Mouse (Mus musculus) monocyte, adult 5-6 weeks (primary cell): ENCODE data around the gene Gm156. TPM values are rescaled to one million over a fixed set of nuclear protein-coding genes. Genes with fewer than 3 reads are reported as not detected.
"Not testable (repeated sequence)": the region's sequence is repeated elsewhere in the genome, so short reads cannot be mapped to it uniquely, and the experiment has no call there.

Experiments used
- ATAC-seq: fragments of 153-309, 156-312 bp; replicated peaks from 2 replicates; pipeline ENCODE4 v1.8.0; 2017; ENCODE audit warnings: mild to moderate bottlenecking; ENCODE audit not compliant: low TSS enrichment, insufficient number of reproducible peaks, severe bottlenecking, poor library complexity, low FRiP score
- total RNA-seq: library from RNA; stranded (forward); fragments of 200-1000, 200-491, 200-594 nt; gene quantifications from 3 replicates; pipeline ENCODE4 v1.2.3, GENCODE M21; 2017

The Gm156 gene
- total RNA-seq = not detected in 3 replicates

DNA sequence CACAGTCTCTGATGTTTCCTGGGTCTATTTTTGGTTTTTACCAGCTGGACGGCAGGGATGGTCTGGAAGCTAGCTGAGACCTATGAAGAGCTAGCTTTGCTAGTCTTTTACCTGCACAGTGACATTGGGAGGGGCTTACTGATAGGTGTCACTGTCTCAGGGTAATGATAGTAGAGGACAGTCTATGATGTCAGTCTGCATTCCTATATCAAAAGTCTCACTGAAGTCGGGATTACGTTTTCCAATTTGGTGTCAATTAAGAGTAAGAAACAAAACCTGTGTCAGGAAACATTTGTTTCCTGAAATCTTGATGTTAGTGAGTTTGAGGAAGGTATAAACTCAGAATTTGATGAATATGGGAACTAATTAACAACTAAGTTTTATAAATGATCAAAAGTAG is at the start of gene Gm156:
Gm156 (minus strand) TSS at position 101 of the 400 bp plus-strand sequence.
- ATAC-seq = not testable (repeated sequence)

DNA sequence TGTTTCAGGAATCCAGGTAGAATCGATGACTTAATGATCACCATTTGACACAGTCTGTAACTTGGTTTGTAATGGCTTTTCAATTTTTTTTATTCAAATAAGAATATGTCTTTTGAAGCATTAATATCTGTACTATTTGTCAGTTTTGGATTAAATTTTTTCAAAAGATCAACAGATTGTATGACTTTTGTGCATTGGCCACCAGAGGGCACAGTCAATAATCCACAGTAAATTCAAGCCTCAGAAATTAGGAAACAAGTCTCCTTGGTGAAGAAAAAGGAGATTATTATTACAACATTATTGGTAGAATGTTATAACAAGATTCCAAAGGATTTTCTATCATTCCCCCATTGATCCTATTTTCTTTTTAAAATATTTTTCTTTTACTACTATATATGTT is 41.5 kb upstream of the Gm156 start:
- ATAC-seq = no peak

DNA sequence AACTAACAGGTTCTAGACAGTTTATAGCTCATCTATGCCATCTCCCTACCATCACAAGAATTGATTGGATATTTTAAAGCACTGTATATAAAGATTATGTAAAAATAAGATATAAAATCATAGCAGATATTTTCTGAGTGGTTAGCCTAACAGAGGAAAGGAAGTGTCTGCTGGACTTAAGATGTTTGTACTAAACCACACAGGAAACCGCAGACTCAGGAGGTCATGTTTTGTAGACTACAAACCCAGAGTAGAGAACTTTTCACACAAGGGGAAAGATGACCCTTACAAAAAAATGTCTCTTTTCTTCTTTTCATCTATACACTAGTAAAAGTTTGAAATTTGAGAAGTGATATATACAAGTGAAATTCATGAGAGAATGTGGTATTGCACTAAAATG is 39.9 kb upstream of the Gm156 start:
- no peak for ATAC-seq

DNA sequence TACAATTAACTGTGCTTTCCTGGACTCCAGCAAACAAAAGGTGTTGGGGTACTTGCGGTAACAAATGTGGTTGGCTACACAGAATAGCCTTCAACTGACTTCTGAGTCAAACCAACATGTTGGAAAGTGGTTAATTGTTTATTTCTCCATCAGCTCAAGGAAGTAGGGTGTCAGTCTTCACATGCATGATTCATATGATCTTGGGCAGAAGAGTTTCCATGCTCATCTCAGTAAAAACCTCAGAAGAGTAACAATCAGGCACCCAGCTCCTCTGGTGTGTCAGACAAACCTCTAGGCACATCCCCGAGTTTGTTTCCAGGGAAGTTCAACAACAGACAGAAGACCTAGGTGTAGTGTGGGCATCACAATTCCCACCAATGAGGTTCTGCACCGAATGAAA is 33.7 kb upstream of the Gm156 start:
- ATAC-seq = 0 out of 2 replicates have a peak, but pooled peaks have one; percentile 31

DNA sequence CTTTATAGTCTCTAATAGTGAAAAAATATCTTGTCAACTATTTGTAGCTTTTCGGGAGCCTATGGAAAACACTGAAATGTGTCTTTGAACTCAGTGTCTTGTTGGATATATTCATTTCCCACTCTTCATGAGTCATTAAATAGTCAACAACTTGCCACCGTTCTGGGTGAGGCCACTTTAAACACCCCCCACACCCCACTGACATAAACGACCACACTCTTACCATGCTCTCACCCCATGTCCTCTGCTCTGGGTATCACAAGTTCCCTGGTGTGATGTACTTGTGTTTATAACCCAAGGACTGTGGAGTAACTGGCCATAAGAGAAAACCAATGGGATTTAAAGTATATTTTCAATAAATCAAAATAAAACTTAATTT is 36.4 kb downstream of the Gm156 start:
- ATAC-seq = peak; percentile 82

DNA sequence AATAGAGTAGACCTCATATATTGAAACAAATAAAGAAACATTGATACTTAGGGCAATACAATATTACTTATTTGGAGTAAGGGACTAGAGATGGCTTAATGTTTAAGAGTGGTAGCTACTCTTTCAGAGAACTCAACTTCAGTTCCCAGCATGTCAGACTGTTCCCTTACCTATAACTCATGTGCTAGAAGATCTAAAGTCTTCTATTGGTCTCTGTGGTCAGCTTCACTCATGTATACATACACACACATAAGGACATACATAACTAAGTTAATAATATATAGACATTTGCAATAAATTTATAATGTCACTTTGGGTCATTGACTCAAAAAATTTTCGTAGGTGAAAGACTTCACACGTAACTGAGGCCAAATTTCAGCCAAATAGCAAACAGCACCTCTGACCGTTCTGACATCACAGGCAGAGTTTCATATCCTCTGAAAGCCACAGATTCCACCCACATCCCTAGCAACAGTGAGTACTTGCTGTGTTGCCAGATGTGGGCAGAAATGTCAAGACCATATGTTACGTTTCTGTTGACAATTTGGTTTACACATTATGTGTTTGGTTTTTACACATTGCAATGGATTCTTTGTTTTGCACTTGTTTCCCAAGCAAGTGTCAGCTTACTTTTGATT is 36.9 kb downstream of the Gm156 start:
- peak; percentile 93 for ATAC-seq

DNA sequence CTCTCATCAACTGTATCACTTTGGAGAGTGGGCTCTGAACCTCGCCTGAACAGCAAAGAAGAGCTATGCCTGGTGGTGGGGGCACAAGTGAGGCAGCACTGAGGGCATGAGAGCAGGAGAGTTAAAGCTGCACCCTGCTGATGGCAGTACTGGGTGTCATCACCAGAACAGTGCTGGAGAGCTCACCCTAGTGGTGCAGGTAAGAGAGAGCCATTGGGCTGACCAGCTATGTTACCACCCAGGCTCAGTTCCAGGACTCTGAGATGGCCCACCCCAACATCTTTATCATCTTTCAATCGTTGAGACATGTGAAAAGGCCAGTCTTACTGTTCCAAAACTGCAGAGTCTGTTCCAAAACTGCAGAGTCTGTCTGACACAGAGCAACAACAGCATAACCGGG is 37.9 kb downstream of the Gm156 start:
- ATAC-seq = peak; percentile 27; the same call in 1 of the 2 replicates

DNA sequence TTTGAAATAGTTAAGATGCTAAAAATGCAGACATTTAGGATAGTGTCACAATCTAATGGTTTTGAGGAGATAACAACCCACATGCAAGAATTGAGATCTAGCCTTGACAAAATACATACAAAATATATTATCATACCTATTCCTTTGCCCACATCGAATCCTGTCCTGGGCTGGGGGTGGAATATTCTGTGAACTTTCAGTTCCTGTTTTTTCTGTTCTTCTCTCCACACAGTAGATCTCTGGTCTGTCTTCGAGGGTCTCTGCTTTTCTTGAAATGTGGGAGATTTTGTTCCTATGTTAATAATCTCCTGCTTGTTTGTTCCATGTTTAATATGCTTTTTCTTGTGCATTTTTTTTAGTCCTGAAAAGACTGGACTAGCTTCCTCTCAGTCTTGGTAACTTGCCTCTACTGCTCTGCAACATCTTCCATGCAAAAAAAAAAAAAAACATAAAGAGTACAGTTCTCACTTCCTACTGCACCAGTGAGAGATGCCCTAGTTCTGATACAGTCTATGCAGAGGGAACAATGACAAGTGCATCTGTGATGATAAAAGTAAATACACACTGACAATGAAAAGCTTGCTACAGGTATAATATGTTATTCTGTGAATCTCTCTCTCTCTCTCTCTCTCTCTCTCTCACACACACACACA is 43.9 kb downstream of the Gm156 start, which contains the start of gene Klri2:
Klri2 (minus strand) TSS at position 416 of the 653 bp plus-strand sequence.
- ATAC-seq = peak; percentile 40; the same call in 1 of the 2 replicates

DNA sequence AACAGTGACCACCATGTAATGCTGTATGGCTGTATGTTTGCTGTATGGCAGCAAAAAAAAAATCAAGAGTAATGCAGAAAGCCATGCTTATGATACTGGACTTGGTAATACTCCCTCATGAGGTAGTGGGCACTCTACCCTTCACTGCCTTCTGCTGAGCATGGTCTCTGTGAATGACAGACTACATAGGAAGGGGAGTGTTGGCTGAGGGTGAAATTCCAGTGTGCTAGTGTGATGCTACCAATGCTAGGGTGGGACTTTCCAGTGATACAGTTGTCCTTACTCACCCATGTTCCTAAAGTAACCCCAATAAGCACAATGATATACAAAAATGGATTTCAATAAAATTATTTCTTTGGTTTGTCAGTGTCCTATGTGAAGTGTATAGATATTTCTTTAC is 47.7 kb downstream of the Gm156 start:
- 0 out of 2 replicates have a peak, but pooled peaks have one; percentile 50 for ATAC-seq

DNA sequence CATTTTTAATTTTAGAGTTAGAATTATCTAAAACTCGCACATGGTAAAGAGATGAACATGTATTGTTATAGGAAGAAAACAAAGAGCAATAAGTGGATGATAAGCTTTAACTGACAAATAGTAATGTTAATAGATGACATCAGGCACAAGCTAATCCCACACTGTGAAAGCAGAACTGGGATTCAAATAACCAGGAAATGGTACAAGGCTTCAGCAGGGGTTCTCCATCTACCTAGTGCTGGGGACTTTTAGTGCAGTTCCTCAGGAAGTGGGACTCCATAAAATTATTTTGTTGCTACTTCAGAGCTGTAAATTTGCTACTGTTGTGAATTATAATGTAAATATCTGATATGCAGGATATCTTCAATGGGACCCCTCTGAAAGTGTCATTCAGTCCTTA is 56.8 kb downstream of the Gm156 start:
- ATAC-seq = no peak

DNA sequence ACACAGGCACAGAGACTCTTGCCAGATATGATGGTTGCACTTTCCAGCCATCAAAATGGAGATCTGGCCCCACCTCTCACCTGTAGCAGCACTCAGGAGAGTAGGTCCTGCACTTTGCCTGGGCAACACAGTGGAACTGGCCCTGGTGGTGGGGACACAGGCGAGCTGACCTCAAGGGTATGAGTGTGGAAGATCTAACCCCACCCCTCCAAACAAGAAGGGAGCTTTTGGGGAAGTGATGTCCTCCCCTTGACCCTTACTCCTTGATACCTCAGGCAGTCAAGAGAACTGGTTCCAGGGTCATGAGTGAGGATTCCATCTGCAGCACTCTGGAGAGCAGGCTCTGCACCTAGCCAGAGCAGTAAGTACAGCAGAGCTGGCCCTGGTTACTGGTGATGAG is 62.7 kb downstream of the Gm156 start:
- no peak for ATAC-seq

DNA sequence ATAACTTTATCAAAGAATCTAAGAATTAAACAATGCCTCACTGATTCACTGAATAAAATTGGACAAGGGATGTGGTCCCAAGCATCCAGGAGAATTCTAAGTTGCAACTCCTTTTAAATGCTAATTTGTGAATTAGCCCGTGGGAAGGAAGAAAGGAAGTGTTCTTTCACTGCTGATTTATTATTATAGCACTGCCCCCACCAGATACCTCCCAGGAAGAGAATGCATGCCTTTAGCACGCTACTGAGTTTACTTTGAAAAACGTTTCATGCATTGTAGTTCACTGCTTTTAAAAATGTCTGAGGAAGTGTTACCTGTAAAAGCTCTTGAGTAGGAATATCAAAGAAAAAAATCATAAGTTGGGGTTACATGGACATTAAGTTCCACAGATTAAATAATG is 63.6 kb downstream of the Gm156 start:
- no peak for ATAC-seq

DNA sequence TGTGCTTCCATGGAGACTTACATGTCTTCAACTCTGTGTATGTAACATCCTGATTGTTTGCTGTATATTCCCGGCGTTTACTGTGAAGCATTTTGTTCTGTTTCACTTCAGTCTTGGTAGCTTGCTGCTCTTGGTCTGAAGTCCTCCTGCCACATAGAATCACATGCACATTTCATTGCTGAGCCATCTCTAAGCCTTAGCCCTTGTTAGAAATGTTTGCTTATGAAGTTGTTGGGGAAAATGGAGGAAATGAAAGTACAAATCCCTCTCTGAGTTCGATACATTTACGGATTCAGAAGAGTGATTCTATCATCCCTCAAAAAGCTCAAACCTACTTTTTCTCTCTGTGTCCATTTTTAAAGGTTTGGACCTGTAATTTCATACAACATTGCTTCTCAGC is 67.0 kb downstream of the Gm156 start, which contains the start of gene Klri1:
Klri1 (minus strand) TSS at position 101 of the 400 bp plus-strand sequence.
- ATAC-seq = no peak

Other genes with a start within 250 kb of the Gm156 start
- 390 to 1,008 TPM (median 400 TPM) in 3 replicates for gene Klre1, start 206.4 kb downstream of the Gm156 start, total RNA-seq
- gene Klrd1, start 192.5 kb downstream of the Gm156 start, total RNA-seq = 278 to 891 TPM (median 296 TPM) in 3 replicates
- 316 to 1,130 TPM (median 336 TPM) in 3 replicates for gene Klrk1, start 160.4 kb downstream of the Gm156 start, total RNA-seq
- gene Klrc3, start 140.9 kb downstream of the Gm156 start, total RNA-seq = 10.2 to 77.0 TPM (median 14.9 TPM) in 3 replicates
- 92.3 to 435 TPM (median 102 TPM) in 3 replicates for gene Klrc2, start 123.6 kb downstream of the Gm156 start, total RNA-seq
- gene Klrc1, start 105.3 kb downstream of the Gm156 start, total RNA-seq = 135 to 407 TPM (median 135 TPM) in 3 replicates
- gene Klri1, start 67.1 kb downstream of the Gm156 start, total RNA-seq = 2.2 to 10.4 TPM (median 6.7 TPM) in 3 replicates
- 97.7 to 348 TPM (median 123 TPM) in 3 replicates for gene Klri2, start 43.8 kb downstream of the Gm156 start, total RNA-seq
- gene Gm17631, start 78.4 kb upstream of the Gm156 start, total RNA-seq = not detected in 3 replicates
- gene Klra17, start 92.4 kb upstream of the Gm156 start, total RNA-seq = 1.0 to 2.1 TPM in 2 of 3 replicates, not detected in the other
- gene Klra5, start 133.4 kb upstream of the Gm156 start, total RNA-seq = 2.9 to 20.6 TPM (median 14.9 TPM) in 3 replicates
- 6.3 to 30.5 TPM (median 8.1 TPM) in 3 replicates for gene Klra6, start 242.7 kb upstream of the Gm156 start, total RNA-seq